Mouse (Mus musculus): ENCODE measurements around the gene Slc24a5.

DNA sequence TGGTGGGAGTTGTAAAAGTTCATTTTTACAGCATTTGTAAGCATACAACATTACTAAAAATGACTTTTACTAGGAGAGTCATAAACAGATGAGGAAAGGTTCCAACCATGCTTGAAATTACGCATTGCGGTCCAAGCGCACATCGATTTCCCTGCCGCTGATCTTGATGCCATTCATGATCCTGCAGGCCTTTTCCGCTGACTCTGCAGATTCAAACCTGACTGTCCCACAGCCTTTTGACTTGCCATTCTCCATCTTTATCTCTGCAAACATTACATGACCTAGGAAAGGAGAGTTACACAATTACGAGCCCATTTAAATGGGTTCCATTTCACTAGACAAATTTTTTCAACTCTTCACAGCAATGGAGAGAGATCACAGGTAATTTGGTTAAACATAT lies 20.8 kb downstream of the Slc24a5 start:
- TF ChIP-seq CTCF (IDR thresholded peaks at IDR 0.05) = no peak
- TF ChIP-seq POLR2A (IDR thresholded peaks at IDR 0.05; ENCODE audit: insufficient read depth, low read depth, low read length) = no peak
- no peak for TF ChIP-seq EP300 (IDR thresholded peaks at IDR 0.05; ENCODE audit: insufficient read depth, low read depth, low read length)

All from heart, adult 2 months (tissue).